Mouse (Mus musculus): ENCODE data around the gene Zmynd8. TPM values are rescaled to one million over a fixed set of nuclear protein-coding genes. Genes with fewer than 3 reads are reported as not detected.
A peak's percentile ranks its signal among the peaks of the same experiment; 100 is the strongest.

Gene Zmynd8
- polyA plus RNA-seq, 1 experiment from 2014 or later = 53.6 TPM

GRCm38 (mm10) chr2:165833468-165833867 lies 65.3 kb downstream of the Zmynd8 start:
- DNase-seq (ENCODE audit: low spot score) = no peak
- ATAC-seq (replicated peaks; ENCODE audit: low FRiP score, low TSS enrichment, low read depth) = no peak
- H3K4me3 ChIP-seq (ENCODE audit: low read depth, low read length) = no peak overlapping the region
- no peak overlapping the region for H3K9ac ChIP-seq (ENCODE audit: low read length)
- H3K4me1 ChIP-seq (replicated peaks; ENCODE audit: control insufficient read depth, insufficient read depth, low read length) = no peaks in the 10 kb centered on the region
- no peaks in the 10 kb centered on the region for H3K27me3 ChIP-seq (replicated peaks; ENCODE audit: control insufficient read depth, insufficient read depth, low read length)
- peaks cover 98% of the 10 kb centered on the region for H3K36me3 ChIP-seq (ENCODE audit: control insufficient read depth, insufficient read depth, low read length)
- no peak overlapping the region for H3K4me2 ChIP-seq (ENCODE audit: low read length)
- no peaks in the 10 kb centered on the region for H3K9me3 ChIP-seq (ENCODE audit: control insufficient read depth, low read length)
- WGBS = 62% methylated on average over 9 of the region's 9 CpGs
- no peak overlapping the region for H3K27ac ChIP-seq (ENCODE audit: low read depth)

GRCm38 (mm10) chr2:165832720-165833119 lies 66.1 kb downstream of the Zmynd8 start:
- peaks cover 98% of the 10 kb centered on the region for H3K36me3 ChIP-seq (ENCODE audit: control insufficient read depth, insufficient read depth, low read length)
- no peaks in the 10 kb centered on the region for H3K4me1 ChIP-seq (replicated peaks; ENCODE audit: control insufficient read depth, insufficient read depth, low read length)
- 81% methylated on average over 9 of the region's 9 CpGs for WGBS
- no peak overlapping the region for H3K4me2 ChIP-seq (ENCODE audit: low read length)
- no peak overlapping the region; the same call in 1 of the 2 replicates for H3K27ac ChIP-seq (ENCODE audit: low read depth)
- DNase-seq (ENCODE audit: low spot score) (no peak), ATAC-seq (replicated peaks; ENCODE audit: low FRiP score, low TSS enrichment, low read depth) (no peak)
- H3K4me3 ChIP-seq (ENCODE audit: low read depth, low read length) = no peak overlapping the region
- no peaks in the 10 kb centered on the region for H3K9me3 ChIP-seq (ENCODE audit: control insufficient read depth, low read length)
- H3K9ac ChIP-seq (ENCODE audit: low read length) = no peak overlapping the region
- no peaks in the 10 kb centered on the region for H3K27me3 ChIP-seq (replicated peaks; ENCODE audit: control insufficient read depth, insufficient read depth, low read length)

GRCm38 (mm10) chr2:165832295-165832694 lies 66.5 kb downstream of the Zmynd8 start:
- Histone ChIP-seq H3K27me3 (replicated peaks; ENCODE audit: control insufficient read depth, insufficient read depth, low read length) (no peaks in the 10 kb centered on the region), H3K4me1 (replicated peaks; ENCODE audit: control insufficient read depth, insufficient read depth, low read length) (no peaks in the 10 kb centered on the region), H3K4me2 (ENCODE audit: low read length) (no peak overlapping the region), H3K9me3 (ENCODE audit: control insufficient read depth, low read length) (no peaks in the 10 kb centered on the region), H3K4me3 (ENCODE audit: low read depth, low read length) (no peak overlapping the region), H3K27ac (ENCODE audit: low read depth) (no peak overlapping the region), H3K9ac (ENCODE audit: low read length) (no peak overlapping the region), H3K36me3 (ENCODE audit: control insufficient read depth, insufficient read depth, low read length) (peaks cover 97% of the 10 kb centered on the region)
- 59% methylated on average over 9 of the region's 9 CpGs for WGBS
- no peak for DNase-seq (ENCODE audit: low spot score)
- ATAC-seq (replicated peaks; ENCODE audit: low FRiP score, low TSS enrichment, low read depth) = no peak

- Histone ChIP-seq H3K9me3 (ENCODE audit: control insufficient read depth, low read length) (no peaks in the 10 kb centered on the region), H3K36me3 (ENCODE audit: control insufficient read depth, insufficient read depth, low read length) (peaks cover 97% of the 10 kb centered on the region), H3K9ac (ENCODE audit: low read length) (no peak overlapping the region), H3K4me2 (ENCODE audit: low read length) (no peak overlapping the region), H3K27me3 (replicated peaks; ENCODE audit: control insufficient read depth, insufficient read depth, low read length) (no peaks in the 10 kb centered on the region), H3K4me1 (replicated peaks; ENCODE audit: control insufficient read depth, insufficient read depth, low read length) (no peaks in the 10 kb centered on the region), H3K27ac (ENCODE audit: low read depth) (peak overlapping the region; percentile 4; the same call in 1 of the 2 replicates), H3K4me3 (ENCODE audit: low read depth, low read length) (no peak overlapping the region)
- DNase-seq (ENCODE audit: low spot score) = no peak
- ATAC-seq (replicated peaks; ENCODE audit: low FRiP score, low TSS enrichment, low read depth) = no peak
- WGBS = 64% methylated on average over 8 of the region's 8 CpGs
Measured at GRCm38 (mm10) chr2:165831637-165832289, 67.1 kb downstream of the Zmynd8 start.

GRCm38 (mm10) chr2:165828770-165829169 lies 70.0 kb downstream of the Zmynd8 start:
- H3K27ac ChIP-seq (ENCODE audit: low read depth) = no peak overlapping the region
- H3K36me3 ChIP-seq (ENCODE audit: control insufficient read depth, insufficient read depth, low read length) = peaks cover 98% of the 10 kb centered on the region
- ATAC-seq (replicated peaks; ENCODE audit: low FRiP score, low TSS enrichment, low read depth) = no peak
- no peak overlapping the region for H3K4me3 ChIP-seq (ENCODE audit: low read depth, low read length)
- no peaks in the 10 kb centered on the region for H3K9me3 ChIP-seq (ENCODE audit: control insufficient read depth, low read length)
- H3K4me2 ChIP-seq (ENCODE audit: low read length) = no peak overlapping the region
- no peak overlapping the region for H3K9ac ChIP-seq (ENCODE audit: low read length)
- WGBS = 82% methylated on average over 12 of the region's 12 CpGs
- H3K4me1 ChIP-seq (replicated peaks; ENCODE audit: control insufficient read depth, insufficient read depth, low read length) = no peaks in the 10 kb centered on the region
- no peak for DNase-seq (ENCODE audit: low spot score)
- no peaks in the 10 kb centered on the region for H3K27me3 ChIP-seq (replicated peaks; ENCODE audit: control insufficient read depth, insufficient read depth, low read length)

- no peaks in the 10 kb centered on the region for H3K9me3 ChIP-seq (ENCODE audit: control insufficient read depth, low read length)
- no peaks in the 10 kb centered on the region for H3K4me1 ChIP-seq (replicated peaks; ENCODE audit: control insufficient read depth, insufficient read depth, low read length)
- DNase-seq (ENCODE audit: low spot score) (peak; percentile 78), ATAC-seq (replicated peaks; ENCODE audit: low FRiP score, low TSS enrichment, low read depth) (peak; percentile 65; the same call in 1 of the 2 replicates)
- 84% methylated on average over 10 of the region's 10 CpGs for WGBS
- no peaks in the 10 kb centered on the region for H3K27me3 ChIP-seq (replicated peaks; ENCODE audit: control insufficient read depth, insufficient read depth, low read length)
- no peak overlapping the region for H3K4me3 ChIP-seq (ENCODE audit: low read depth, low read length)
- H3K27ac ChIP-seq (ENCODE audit: low read depth) = no peak overlapping the region
- H3K9ac ChIP-seq (ENCODE audit: low read length) = no peak overlapping the region
- H3K36me3 ChIP-seq (ENCODE audit: control insufficient read depth, insufficient read depth, low read length) = peaks cover 96% of the 10 kb centered on the region
- H3K4me2 ChIP-seq (ENCODE audit: low read length) = no peak overlapping the region
Measured at GRCm38 (mm10) chr2:165825964-165826712, 72.7 kb downstream of the Zmynd8 start.

GRCm38 (mm10) chr2:165825261-165825900 lies 73.4 kb downstream of the Zmynd8 start:
- no peaks in the 10 kb centered on the region for H3K4me1 ChIP-seq (replicated peaks; ENCODE audit: control insufficient read depth, insufficient read depth, low read length)
- no peaks in the 10 kb centered on the region for H3K9me3 ChIP-seq (ENCODE audit: control insufficient read depth, low read length)
- ATAC-seq (replicated peaks; ENCODE audit: low FRiP score, low TSS enrichment, low read depth) = no peak
- no peaks in the 10 kb centered on the region for H3K27me3 ChIP-seq (replicated peaks; ENCODE audit: control insufficient read depth, insufficient read depth, low read length)
- no peak overlapping the region for H3K27ac ChIP-seq (ENCODE audit: low read depth)
- H3K4me3 ChIP-seq (ENCODE audit: low read depth, low read length) = no peak overlapping the region
- H3K9ac ChIP-seq (ENCODE audit: low read length) = no peak overlapping the region
- peaks cover 92% of the 10 kb centered on the region for H3K36me3 ChIP-seq (ENCODE audit: control insufficient read depth, insufficient read depth, low read length)
- WGBS = 86% methylated on average over 17 of the region's 17 CpGs
- DNase-seq (ENCODE audit: low spot score) = no peak
- H3K4me2 ChIP-seq (ENCODE audit: low read length) = no peak overlapping the region

GRCm38 (mm10) chr2:165824826-165825225 lies 74.0 kb downstream of the Zmynd8 start:
- no peak overlapping the region for H3K9ac ChIP-seq (ENCODE audit: low read length)
- ATAC-seq (replicated peaks; ENCODE audit: low FRiP score, low TSS enrichment, low read depth) (no peak), DNase-seq (ENCODE audit: low spot score) (no peak)
- H3K27ac ChIP-seq (ENCODE audit: low read depth) = no peak overlapping the region
- WGBS = 89% methylated on average over 10 of the region's 10 CpGs
- H3K4me1 ChIP-seq (replicated peaks; ENCODE audit: control insufficient read depth, insufficient read depth, low read length) = no peaks in the 10 kb centered on the region
- H3K36me3 ChIP-seq (ENCODE audit: control insufficient read depth, insufficient read depth, low read length) = peaks cover 92% of the 10 kb centered on the region
- no peaks in the 10 kb centered on the region for H3K27me3 ChIP-seq (replicated peaks; ENCODE audit: control insufficient read depth, insufficient read depth, low read length)
- H3K4me2 ChIP-seq (ENCODE audit: low read length) = no peak overlapping the region
- no peaks in the 10 kb centered on the region for H3K9me3 ChIP-seq (ENCODE audit: control insufficient read depth, low read length)
- no peak overlapping the region for H3K4me3 ChIP-seq (ENCODE audit: low read depth, low read length)

All from intestine, embryonic 14.5 days (tissue).